Mouse (Mus musculus): ENCODE measurements around the gene Ctu2.

The Ctu2 gene

GRCm38 (mm10) chr8:122475580-122476320 is at the start of gene Ctu2, which contains the start of gene Rnf166:
Ctu2 (plus strand) TSS chr8:122476143.
Rnf166 (minus strand) TSS chr8:122476064.
- peak; percentile 84 for DNase-seq (ENCODE audit: low read depth, low spot score)

GRCm38 (mm10) chr8:122426145-122426544 is 49.8 kb upstream of the Ctu2 start:
- DNase-seq (ENCODE audit: low read depth, low spot score): no peak

GRCm38 (mm10) chr8:122427607-122428006 is 48.3 kb upstream of the Ctu2 start:
- no peak for DNase-seq (ENCODE audit: low read depth, low spot score)

GRCm38 (mm10) chr8:122428163-122428562 is 47.8 kb upstream of the Ctu2 start:
- no peak for DNase-seq (ENCODE audit: low read depth, low spot score)

- DNase-seq (ENCODE audit: low read depth, low spot score): no peak
Observed at GRCm38 (mm10) chr8:122430058-122430636, 45.8 kb upstream of the Ctu2 start.

GRCm38 (mm10) chr8:122430646-122431045 is 45.3 kb upstream of the Ctu2 start:
- DNase-seq (ENCODE audit: low read depth, low spot score): no peak

- DNase-seq (ENCODE audit: low read depth, low spot score): no peak
Observed at GRCm38 (mm10) chr8:122431694-122432442, 44.1 kb upstream of the Ctu2 start.

- peak; percentile 57 for DNase-seq (ENCODE audit: low read depth, low spot score)
Observed at GRCm38 (mm10) chr8:122432443-122433268, 43.3 kb upstream of the Ctu2 start, which contains the start of gene Cyba. Cyba (minus strand) TSS chr8:122432930.

- DNase-seq (ENCODE audit: low read depth, low spot score): no peak
Observed at GRCm38 (mm10) chr8:122433269-122433905, 42.6 kb upstream of the Ctu2 start.

GRCm38 (mm10) chr8:122435375-122435774 is 40.6 kb upstream of the Ctu2 start:
- DNase-seq (ENCODE audit: low read depth, low spot score): no peak

GRCm38 (mm10) chr8:122436146-122436545 is 39.8 kb upstream of the Ctu2 start:
- no peak for DNase-seq (ENCODE audit: low read depth, low spot score)

GRCm38 (mm10) chr8:122436586-122437125 is 39.3 kb upstream of the Ctu2 start:
- no peak for DNase-seq (ENCODE audit: low read depth, low spot score)

- no peak for DNase-seq (ENCODE audit: low read depth, low spot score)
Observed at GRCm38 (mm10) chr8:122437708-122438331, 38.1 kb upstream of the Ctu2 start.

GRCm38 (mm10) chr8:122439336-122439735 is 36.6 kb upstream of the Ctu2 start:
- DNase-seq (ENCODE audit: low read depth, low spot score): no peak

GRCm38 (mm10) chr8:122441326-122441725 is 34.6 kb upstream of the Ctu2 start:
- DNase-seq (ENCODE audit: low read depth, low spot score): no peak

GRCm38 (mm10) chr8:122442356-122442755 is 33.6 kb upstream of the Ctu2 start:
- no peak for DNase-seq (ENCODE audit: low read depth, low spot score)

GRCm38 (mm10) chr8:122442781-122443180 is 33.2 kb upstream of the Ctu2 start:
- no peak for DNase-seq (ENCODE audit: low read depth, low spot score)

GRCm38 (mm10) chr8:122443262-122444006 is 32.5 kb upstream of the Ctu2 start, which contains the start of gene Mvd:
Mvd (minus strand) TSS chr8:122443422.
- peak; percentile 100 for DNase-seq (ENCODE audit: low read depth, low spot score)

GRCm38 (mm10) chr8:122444058-122444748 is 31.7 kb upstream of the Ctu2 start:
- DNase-seq (ENCODE audit: low read depth, low spot score): peak; percentile 93
